Mouse (Mus musculus) myocyte (in vitro differentiated cells): Measurements from ENCODE around the gene Xk. TPM values are rescaled to one million over a fixed set of nuclear protein-coding genes. Genes with fewer than 3 reads are reported as not detected.
"Not testable (repeated sequence)": the region's sequence is repeated elsewhere in the genome, so short reads cannot be mapped to it uniquely, and the experiment has no call there.

Experiments
- H3K27me3 ChIP-seq: one replicate; pipeline ENCODE4 v1.6.1; 2011; ENCODE audit not compliant: control insufficient read depth, insufficient read depth, insufficient read length
- H3K36me3 ChIP-seq: one replicate; pipeline ENCODE4 v1.6.1; 2011; ENCODE audit not compliant: control insufficient read depth, insufficient read depth
- H3K4me2 ChIP-seq: one replicate; pipeline ENCODE4 v1.6.1; 2011; ENCODE audit warnings: low read depth, control low read depth
- H3K4me3 ChIP-seq: one replicate; pipeline ENCODE4 v1.5.1; 2011; ENCODE audit warnings: mild to moderate bottlenecking, control low read depth, moderate library complexity
- H3K79me2 ChIP-seq: one replicate; pipeline ENCODE4 v1.6.1; 2011; ENCODE audit not compliant: control insufficient read depth, insufficient read depth
- H3ac ChIP-seq: one replicate; pipeline ENCODE4 v1.6.1; 2011; ENCODE audit not compliant: control insufficient read depth, insufficient read length
- polyA plus RNA-seq: library from polyadenylated mRNA; unstranded; fragments of >200 nt; fragmentation: generic; extraction: Trizol; gene quantifications from one replicate; pipeline ENCODE4 v1.2.1, GENCODE M21; 2012; ENCODE audit warnings: missing spikeins

The Xk gene
- polyA plus RNA-seq, 1 experiment = 0.05 TPM

- H3K4me3 ChIP-seq, H3ac ChIP-seq, H3K36me3 ChIP-seq, H3K4me2 ChIP-seq, H3K27me3 ChIP-seq, H3K79me2 ChIP-seq: not testable (repeated sequence)
Measured at GRCm38 (mm10) chrX:9333035-9333434, 60.5 kb downstream of the Xk start.

GRCm38 (mm10) chrX:9334996-9335395 is 62.4 kb downstream of the Xk start:
- H3K36me3 ChIP-seq, H3K79me2 ChIP-seq, H3K4me3 ChIP-seq, H3ac ChIP-seq, H3K27me3 ChIP-seq, H3K4me2 ChIP-seq: not testable (repeated sequence)

- H3K4me3 ChIP-seq, H3K36me3 ChIP-seq, H3K79me2 ChIP-seq, H3ac ChIP-seq, H3K27me3 ChIP-seq, H3K4me2 ChIP-seq: not testable (repeated sequence)
Measured at GRCm38 (mm10) chrX:9350327-9350726, 77.8 kb downstream of the Xk start, which contains the start of gene H2al1k. Gene H2al1k, plus strand, starts transcription at chrX:9350627.

Other genes with a start within 250 kb of the Xk start
- not detected for gene Fthl17e, start 239.3 kb upstream of the Xk start, polyA plus RNA-seq
- gene Fthl17f, start 209.7 kb upstream of the Xk start, polyA plus RNA-seq = not detected
- not detected for gene 4930402K13Rik, start 168.2 kb upstream of the Xk start, polyA plus RNA-seq
- gene Lancl3, start 72.9 kb upstream of the Xk start, polyA plus RNA-seq = 0.37 TPM
- not detected for gene Gm14862, start 15.9 kb upstream of the Xk start, polyA plus RNA-seq
- gene H2al1m, start 11.0 kb downstream of the Xk start, polyA plus RNA-seq = not detected
- not detected for gene H2al1k, start 77.9 kb downstream of the Xk start, polyA plus RNA-seq
- not detected for gene Cybb, start 215.0 kb downstream of the Xk start, polyA plus RNA-seq